Mouse (Mus musculus) cerebellum, adult 8-10 months (tissue): Measurements from ENCODE around the gene Chd3.

ENCODE experiments used
- DNase-seq: peaks from one replicate; pipeline ENCODE4 v3.0.0; 2022

Chd3 gene

GRCm38 (mm10) chr11:69388680-69389079 lies 19.5 kb upstream of the Chd3 start:
- no peak for DNase-seq

- no peak for DNase-seq
Measured at GRCm38 (mm10) chr11:69386758-69387157, 17.6 kb upstream of the Chd3 start.

- no peak for DNase-seq
Measured at GRCm38 (mm10) chr11:69384979-69385378, 15.8 kb upstream of the Chd3 start.

- DNase-seq: no peak
Measured at GRCm38 (mm10) chr11:69382478-69383105, 13.4 kb upstream of the Chd3 start.

GRCm38 (mm10) chr11:69381356-69381755 lies 12.2 kb upstream of the Chd3 start:
- peak; percentile 65 for DNase-seq

- DNase-seq: no peak
Measured at GRCm38 (mm10) chr11:69379600-69379999, 10.4 kb upstream of the Chd3 start.

GRCm38 (mm10) chr11:69377766-69378165 lies 8.6 kb upstream of the Chd3 start:
- no peak for DNase-seq

GRCm38 (mm10) chr11:69375646-69376045 lies 6.4 kb upstream of the Chd3 start:
- no peak for DNase-seq

- DNase-seq: no peak
Measured at GRCm38 (mm10) chr11:69373223-69373965, 4.2 kb upstream of the Chd3 start.

- no peak for DNase-seq
Measured at GRCm38 (mm10) chr11:69372780-69373170, 3.6 kb upstream of the Chd3 start.

- DNase-seq: peak; percentile 91
Measured at GRCm38 (mm10) chr11:69372056-69372779, 3.0 kb upstream of the Chd3 start.

- no peak for DNase-seq
Measured at GRCm38 (mm10) chr11:69371601-69372000, 2.4 kb upstream of the Chd3 start.

GRCm38 (mm10) chr11:69370817-69371215 lies 1.6 kb upstream of the Chd3 start:
- no peak for DNase-seq

GRCm38 (mm10) chr11:69369990-69370816 lies 997 bp upstream of the Chd3 start:
- no peak for DNase-seq

GRCm38 (mm10) chr11:69368356-69369214 lies 621 bp downstream of the Chd3 start:
- DNase-seq: peak; percentile 50

- peak; percentile 35 for DNase-seq
Measured at GRCm38 (mm10) chr11:69367616-69368355, 1.4 kb downstream of the Chd3 start.

GRCm38 (mm10) chr11:69366855-69367615 lies 2.2 kb downstream of the Chd3 start:
- peak; percentile 29 for DNase-seq

GRCm38 (mm10) chr11:69366157-69366854 lies 2.9 kb downstream of the Chd3 start:
- DNase-seq: peak; percentile 77

- no peak for DNase-seq
Measured at GRCm38 (mm10) chr11:69365722-69366121, 3.5 kb downstream of the Chd3 start.

- peak; percentile 87 for DNase-seq
Measured at GRCm38 (mm10) chr11:69364910-69365309, 4.3 kb downstream of the Chd3 start.
